Mouse (Mus musculus) adrenal gland, postnatal 25 days (tissue): ENCODE results near the gene Ucp1. TPM values are rescaled to one million over a fixed set of nuclear protein-coding genes. Genes with fewer than 3 reads are reported as not detected.
"Not testable (repeated sequence)": the region's sequence is repeated elsewhere in the genome, so short reads cannot be mapped to it uniquely, and the experiment has no call there.

ENCODE experiments used
- DNase-seq: peaks from one replicate; pipeline ENCODE4 v3.0.0; 2021; ENCODE audit warnings: mixed read lengths
- long read RNA-seq: library from polyadenylated mRNA; stranded (forward); transcript quantifications from one replicate; pipeline ENCODE4 v2.0.0, GENCODE M21; 2021
- total RNA-seq: library from RNA; stranded (reverse); gene quantifications from 2 replicates; pipeline ENCODE4 v1.2.3, GENCODE M21; 2021

Ucp1 gene
- total RNA-seq: 500 and 879 TPM in 2 replicates
- long read RNA-seq, transcript Ucp1-201 (6 exons, 1,636 nt): major isoform, 549 of 578 reads
- long read RNA-seq, partial matches to known transcripts: 23 of 578 reads
- long read RNA-seq, other reads (novel, unspliced or antisense): 6 of 578 reads

DNA sequence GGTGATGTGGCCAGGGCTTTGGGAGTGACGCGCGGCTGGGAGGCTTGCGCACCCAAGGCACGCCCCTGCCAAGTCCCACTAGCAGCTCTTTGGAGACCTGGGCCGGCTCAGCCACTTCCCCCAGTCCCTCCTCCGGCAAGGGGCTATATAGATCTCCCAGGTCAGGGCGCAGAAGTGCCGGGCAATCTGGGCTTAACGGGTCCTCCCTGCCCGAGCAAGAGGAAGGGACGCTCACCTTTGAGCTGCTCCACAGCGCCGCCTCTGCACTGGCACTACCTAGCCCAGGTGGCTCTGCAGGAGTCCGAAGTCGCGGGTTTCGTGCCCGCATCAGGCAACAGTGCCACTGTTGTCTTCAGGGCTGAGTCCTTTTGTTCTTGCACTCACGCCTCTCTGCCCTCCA is at the start of gene Ucp1:
TSS of gene Ucp1 (plus strand) at position 177 of the 400 bp plus-strand sequence.
- DNase-seq: peak; percentile 36

GRCm38 (mm10) chr8:83244151-83244550 is 46.0 kb upstream of the Ucp1 start:
- DNase-seq: no peak

DNA sequence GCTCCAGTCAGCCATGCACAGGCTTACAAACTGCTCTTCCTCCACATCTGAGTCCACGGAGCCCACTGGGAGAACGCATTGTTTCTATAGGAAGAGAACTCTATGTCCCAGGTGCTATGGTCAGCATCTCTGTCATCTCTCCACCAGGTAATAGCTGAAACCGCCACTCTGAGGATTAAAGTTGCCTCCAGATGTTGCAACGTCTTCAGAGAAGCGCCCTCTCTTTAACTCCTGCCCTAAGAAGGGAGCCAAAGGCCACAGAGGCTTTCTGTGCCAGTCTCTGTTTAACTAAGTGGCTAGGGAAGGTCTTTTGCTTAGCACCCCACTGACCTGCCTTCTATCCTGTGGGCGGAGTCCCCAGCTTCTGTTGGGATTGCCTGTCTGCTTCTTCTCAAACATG is 39.3 kb upstream of the Ucp1 start:
- no peak for DNase-seq

- DNase-seq: no peak
Observed at GRCm38 (mm10) chr8:83251362-83252246, 38.5 kb upstream of the Ucp1 start.

DNA sequence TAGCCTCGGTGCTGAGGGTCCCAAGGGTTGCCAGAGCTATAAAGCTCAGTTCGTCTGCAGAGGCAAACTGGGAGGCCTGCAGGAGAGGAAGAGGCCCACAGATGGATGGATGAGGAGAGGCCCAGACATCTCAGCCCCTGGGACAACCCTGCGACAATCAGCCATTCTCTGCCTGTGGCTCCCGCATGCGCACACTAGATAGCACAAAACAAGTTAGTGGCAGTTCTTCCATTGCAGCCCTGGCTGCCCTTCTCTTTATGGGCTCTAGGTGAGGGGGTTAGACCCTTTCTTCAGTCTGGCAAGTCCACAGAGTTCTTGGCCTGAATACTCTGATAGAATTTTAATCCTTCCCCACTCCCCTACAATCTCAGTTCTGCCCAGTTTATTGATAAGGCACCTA is 37.4 kb upstream of the Ucp1 start:
- no peak for DNase-seq

GRCm38 (mm10) chr8:83257631-83258030 is 32.5 kb upstream of the Ucp1 start:
- DNase-seq: no peak

DNA sequence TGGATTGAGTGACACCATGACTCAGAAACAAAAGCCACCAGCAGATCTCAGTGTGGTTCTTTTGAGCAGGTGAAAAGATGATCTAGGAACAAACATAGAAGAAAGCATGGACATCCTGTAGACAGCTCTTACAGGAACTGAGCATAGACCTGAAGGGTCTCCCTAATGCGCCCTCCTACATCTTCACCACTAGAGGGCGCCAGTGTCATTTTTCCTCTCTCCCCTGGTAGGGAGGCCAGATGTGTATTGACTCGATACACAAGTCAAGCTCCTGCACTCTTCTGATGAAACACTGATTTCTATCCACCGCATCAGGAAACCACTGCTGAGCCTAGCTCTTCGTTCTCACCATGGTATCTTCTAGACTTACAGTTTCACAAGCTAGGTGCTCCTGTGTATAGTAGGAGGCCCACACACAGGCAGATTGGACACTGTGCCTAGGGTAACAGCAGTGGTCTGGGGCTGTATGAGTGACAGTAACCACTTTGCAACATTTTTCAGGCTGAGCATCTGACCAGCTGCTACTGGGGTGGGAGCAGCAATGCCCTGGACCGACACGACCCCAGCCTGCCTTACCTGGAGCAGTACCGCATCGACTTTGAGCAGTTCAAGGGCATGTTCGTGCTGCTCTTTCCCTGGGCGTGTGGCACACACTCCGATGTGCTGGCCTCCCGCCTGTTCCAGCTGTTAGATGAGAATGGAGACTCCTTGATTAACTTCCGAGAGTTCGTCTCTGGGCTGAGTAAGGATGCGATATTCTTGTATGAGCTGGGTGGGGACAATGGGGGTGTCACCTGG is 29.5 kb upstream of the Ucp1 start:
- peak; percentile 45 for DNase-seq

GRCm38 (mm10) chr8:83271172-83271571 is 19.0 kb upstream of the Ucp1 start:
- DNase-seq: no peak

DNA sequence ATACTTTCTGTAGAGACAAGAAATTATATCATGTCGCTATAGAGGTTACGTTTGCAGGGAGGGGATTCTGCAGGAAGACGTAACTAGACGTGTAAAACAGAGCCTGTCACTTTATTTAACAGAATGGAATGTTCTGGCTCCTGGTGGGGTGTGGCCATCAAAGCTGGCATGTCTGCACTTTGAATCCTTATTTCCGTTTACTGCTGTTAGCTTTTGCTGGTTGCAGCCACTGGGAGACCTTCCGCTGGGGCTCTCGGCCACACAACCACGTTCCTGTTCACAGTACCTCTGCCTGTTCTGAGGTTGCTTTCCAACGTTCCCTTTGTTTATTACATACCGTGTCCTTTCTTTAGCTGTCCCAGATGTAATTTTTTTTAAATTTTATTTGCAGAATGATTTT is 17.7 kb upstream of the Ucp1 start:
- no peak for DNase-seq

DNA sequence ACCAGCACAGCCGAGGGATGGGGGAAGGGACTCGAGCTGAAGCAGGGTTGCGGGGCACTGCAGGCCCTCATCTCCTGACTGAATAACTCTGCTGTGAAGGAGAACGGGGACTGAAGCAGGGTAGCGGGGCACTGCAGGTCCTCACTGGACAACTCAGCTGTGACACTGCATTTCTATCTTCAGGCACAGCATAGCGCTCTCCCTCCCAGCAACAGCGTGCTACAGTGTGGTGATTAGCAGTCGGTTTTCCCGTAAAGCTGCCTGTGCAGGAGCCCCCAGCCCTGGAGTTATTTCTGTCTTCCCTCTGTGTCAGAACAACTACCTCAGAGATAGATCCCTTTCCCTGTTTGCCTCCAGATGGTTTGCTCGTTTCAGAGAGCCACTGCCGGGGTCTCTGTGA is 15.7 kb upstream of the Ucp1 start:
- no peak for DNase-seq

GRCm38 (mm10) chr8:83278431-83278830 is 11.7 kb upstream of the Ucp1 start:
- no peak for DNase-seq

GRCm38 (mm10) chr8:83285391-83285790 is 4.8 kb upstream of the Ucp1 start:
- no peak for DNase-seq

GRCm38 (mm10) chr8:83297375-83297774 is 7.2 kb downstream of the Ucp1 start:
- no peak for DNase-seq

- DNase-seq: no peak
Observed at GRCm38 (mm10) chr8:83300135-83300534, 10.0 kb downstream of the Ucp1 start.

DNA sequence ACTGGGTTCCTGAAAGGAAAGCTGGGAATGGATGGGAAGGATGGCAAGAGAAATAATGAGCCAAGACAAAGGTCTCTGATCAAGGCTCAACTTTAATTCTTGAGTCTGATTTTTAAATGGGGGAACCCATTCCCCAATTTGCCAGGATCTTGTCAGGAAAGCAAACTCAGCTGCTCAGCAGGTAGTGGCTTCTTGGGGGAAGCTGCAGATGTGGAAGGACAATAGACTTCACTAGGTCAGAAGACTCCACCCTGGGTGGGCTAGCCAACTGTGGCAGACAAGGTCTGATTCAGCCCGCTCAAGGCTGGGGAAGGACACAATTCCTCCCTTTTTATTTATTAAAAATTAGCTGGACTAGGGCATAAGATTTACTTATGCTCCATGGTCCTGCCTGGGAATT is 14.8 kb downstream of the Ucp1 start:
- no peak for DNase-seq

- no peak for DNase-seq
Observed at GRCm38 (mm10) chr8:83309836-83310235, 19.7 kb downstream of the Ucp1 start.

DNA sequence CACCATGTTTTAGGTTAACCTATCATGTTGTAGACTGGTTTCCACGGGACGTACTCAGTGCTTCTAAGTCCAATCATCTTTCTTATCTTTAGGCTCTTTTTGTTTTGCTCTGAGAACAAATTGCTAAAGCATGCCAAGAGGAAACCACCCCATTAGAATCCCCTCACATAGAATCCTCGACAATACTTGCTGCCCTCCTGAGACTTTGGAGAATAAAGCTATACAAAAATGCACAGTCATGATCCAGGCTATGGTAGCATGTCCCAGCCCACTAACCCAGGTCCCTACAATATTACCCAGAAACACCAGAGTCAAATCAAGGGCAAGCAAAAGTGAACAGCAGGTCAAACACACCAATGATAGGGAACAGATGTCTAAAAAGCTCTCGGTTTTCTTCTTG is 24.9 kb downstream of the Ucp1 start:
- DNase-seq: not testable (repeated sequence)

DNA sequence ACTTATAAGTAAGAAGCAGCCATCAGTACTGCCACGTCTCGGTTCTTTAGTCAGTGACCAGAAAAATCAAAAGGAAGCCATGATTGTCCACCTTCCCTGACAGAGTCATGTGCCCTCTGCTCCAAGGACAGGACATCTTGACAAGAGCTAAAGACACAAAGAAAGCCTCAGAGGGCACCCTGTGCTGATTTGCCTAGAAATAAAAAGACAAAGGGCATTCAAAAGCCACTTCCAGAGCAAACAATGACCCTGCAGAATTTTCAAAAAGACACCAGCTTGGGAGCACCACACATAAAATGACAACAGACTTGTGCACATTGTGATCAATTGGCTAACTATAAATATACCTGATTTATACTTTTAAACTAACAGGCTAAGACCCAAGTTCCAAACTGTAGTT is 25.5 kb downstream of the Ucp1 start:
- DNase-seq: no peak

- no peak for DNase-seq
Observed at GRCm38 (mm10) chr8:83320543-83320942, 30.4 kb downstream of the Ucp1 start.

- no peak for DNase-seq
Observed at GRCm38 (mm10) chr8:83322374-83322773, 32.2 kb downstream of the Ucp1 start.

DNA sequence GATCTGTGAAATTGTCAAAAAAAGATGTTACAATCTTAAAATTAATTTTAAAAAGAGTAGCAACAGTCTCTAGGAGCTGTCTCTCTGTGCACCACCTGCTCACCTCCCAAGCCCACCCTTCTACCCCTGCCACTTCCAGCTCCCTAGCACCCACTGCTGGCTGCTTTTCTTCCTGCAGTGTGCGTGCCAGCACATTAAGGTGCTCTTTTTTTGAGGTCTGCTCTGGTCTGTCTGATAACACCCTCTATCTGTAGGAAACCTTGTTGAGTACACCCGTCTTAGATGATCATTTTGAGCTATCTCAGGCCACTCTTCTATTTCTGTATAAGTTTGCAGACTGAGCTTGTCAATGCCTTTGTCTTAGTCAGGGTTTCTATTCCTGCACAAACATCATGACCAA is 32.9 kb downstream of the Ucp1 start:
- DNase-seq: no peak

- DNase-seq: no peak
Observed at GRCm38 (mm10) chr8:83327889-83328288, 37.7 kb downstream of the Ucp1 start.

DNA sequence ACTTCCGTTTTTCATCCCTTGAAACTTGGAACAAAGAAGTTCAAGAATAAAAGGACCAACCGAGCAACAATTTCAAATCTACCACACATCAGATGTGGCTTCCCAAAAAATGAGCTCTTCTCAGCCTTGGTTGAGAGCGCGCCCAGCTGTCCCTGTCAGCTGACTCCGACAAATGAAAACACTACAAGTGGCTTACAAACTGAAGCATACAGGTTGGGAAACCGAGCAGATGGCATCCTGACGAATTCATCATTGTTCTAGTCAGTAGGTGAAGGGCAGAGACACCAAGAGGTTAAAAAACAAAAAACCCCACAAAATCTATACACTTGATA is 41.4 kb downstream of the Ucp1 start:
- DNase-seq: peak; percentile 7
